Mouse (Mus musculus) lung, postnatal 0 days (tissue): Measurements from ENCODE around the gene Pan2. TPM values are rescaled to one million over a fixed set of nuclear protein-coding genes. Genes with fewer than 3 reads are reported as not detected.

Experiments
- ATAC-seq: fragments of 200-750 bp; cut with Nextera tagmentation; 2 replicates; pipeline ENCODE4 v1.8.0; 2017; ENCODE audit warnings: moderate library complexity
- DNase-seq: peaks from one replicate; pipeline ENCODE4 v3.0.0-alpha.2; 2016; ENCODE audit warnings: low spot score
- H3K27ac ChIP-seq: fragments of 300-500 bp; sonication (generic); 2 replicates; pipeline ENCODE4 v1.5.1; 2014; ENCODE audit warnings: antibody characterized with exemption, mild to moderate bottlenecking, low read length, mixed read lengths
- H3K27me3 ChIP-seq: fragments of 300-500 bp; sonication (generic); replicated peaks from 2 replicates; pipeline ENCODE4 v1.6.1; 2014; ENCODE audit warnings: low read length, mixed read lengths; ENCODE audit not compliant: insufficient read depth
- H3K36me3 ChIP-seq: fragments of 300-500 bp; sonication (generic); 2 replicates; pipeline ENCODE4 v1.6.1; 2014; ENCODE audit warnings: low read length, mixed read lengths; ENCODE audit not compliant: insufficient read depth
- H3K4me1 ChIP-seq: fragments of 300-500 bp; sonication (generic); 2 replicates; pipeline ENCODE4 v1.6.1; 2014; ENCODE audit warnings: antibody characterized with exemption, low read depth, low read length, mixed read lengths; ENCODE audit not compliant: insufficient read depth
- H3K4me2 ChIP-seq: fragments of 300-500 bp; sonication (generic); replicated peaks from 2 replicates; pipeline ENCODE4 v1.6.1; 2014; ENCODE audit warnings: low read depth, mild to moderate bottlenecking, low read length, moderate library complexity, mixed read lengths
- H3K4me3 ChIP-seq: fragments of 300-500 bp; sonication (generic); 2 replicates; pipeline ENCODE4 v1.5.1; 2014; ENCODE audit warnings: low read depth, low read length
- H3K9ac ChIP-seq: fragments of 300-500 bp; sonication (generic); replicated peaks from 2 replicates; pipeline ENCODE4 v1.6.1; 2014; ENCODE audit warnings: low read depth, mild to moderate bottlenecking
- H3K9me3 ChIP-seq: fragments of 300-500 bp; sonication (generic); 2 replicates; pipeline ENCODE4 v1.6.1; 2016; ENCODE audit warnings: low read length, mixed read lengths
- CTCF ChIP-seq: IDR thresholded peaks from 2 replicates; pipeline ENCODE4 v1.5.1; 2016; ENCODE audit warnings: antibody characterized with exemption, mild to moderate bottlenecking
- EP300 ChIP-seq: IDR thresholded peaks from 2 replicates; pipeline ENCODE4 v1.6.1; 2016; ENCODE audit warnings: antibody characterized with exemption, mild to moderate bottlenecking, control low read depth
- WGBS: fragments of 180-500 bp; shearing (Covaris S2); extraction: QIAGEN DNeasy Blood & Tissue Kit; methylation state at CpG from one replicate; pipeline ENCODE4 v1.1.7; 2014; 5-methylcytosine and 5-hydroxymethylcytosine counted together
- polyA plus RNA-seq: library from polyadenylated mRNA; unstranded; fragments of >200 nt; fragmentation: Nextera tagmentation; extraction: Ambion mirVana; gene quantifications from 2 replicates; pipeline ENCODE4 v1.2.1, GENCODE M21; 2015

The Pan2 gene
- polyA plus RNA-seq, 1 experiment from 2014 or later = 19.0 TPM

DNA sequence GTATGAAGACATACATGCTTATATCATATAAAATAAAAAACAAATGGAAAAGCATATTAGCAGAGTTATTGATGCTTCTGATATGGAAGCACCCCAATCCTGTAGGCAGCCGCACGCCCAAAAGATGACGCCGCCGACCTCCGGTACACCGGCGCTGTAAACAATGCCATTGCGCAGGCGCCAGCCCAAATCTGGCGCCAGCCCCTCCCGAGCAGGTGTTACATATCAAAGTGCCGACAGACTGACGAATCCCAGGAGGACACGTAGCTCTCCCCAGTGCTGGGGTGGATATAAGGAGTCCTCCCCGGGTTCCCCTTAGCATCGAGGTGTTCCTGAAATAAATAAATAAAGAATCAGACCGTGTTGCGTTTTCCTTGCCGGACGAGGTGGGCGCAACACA lies 40.8 kb upstream of the Pan2 start:
- no peak for DNase-seq
- no peak overlapping the region for H3K4me3 ChIP-seq

DNA sequence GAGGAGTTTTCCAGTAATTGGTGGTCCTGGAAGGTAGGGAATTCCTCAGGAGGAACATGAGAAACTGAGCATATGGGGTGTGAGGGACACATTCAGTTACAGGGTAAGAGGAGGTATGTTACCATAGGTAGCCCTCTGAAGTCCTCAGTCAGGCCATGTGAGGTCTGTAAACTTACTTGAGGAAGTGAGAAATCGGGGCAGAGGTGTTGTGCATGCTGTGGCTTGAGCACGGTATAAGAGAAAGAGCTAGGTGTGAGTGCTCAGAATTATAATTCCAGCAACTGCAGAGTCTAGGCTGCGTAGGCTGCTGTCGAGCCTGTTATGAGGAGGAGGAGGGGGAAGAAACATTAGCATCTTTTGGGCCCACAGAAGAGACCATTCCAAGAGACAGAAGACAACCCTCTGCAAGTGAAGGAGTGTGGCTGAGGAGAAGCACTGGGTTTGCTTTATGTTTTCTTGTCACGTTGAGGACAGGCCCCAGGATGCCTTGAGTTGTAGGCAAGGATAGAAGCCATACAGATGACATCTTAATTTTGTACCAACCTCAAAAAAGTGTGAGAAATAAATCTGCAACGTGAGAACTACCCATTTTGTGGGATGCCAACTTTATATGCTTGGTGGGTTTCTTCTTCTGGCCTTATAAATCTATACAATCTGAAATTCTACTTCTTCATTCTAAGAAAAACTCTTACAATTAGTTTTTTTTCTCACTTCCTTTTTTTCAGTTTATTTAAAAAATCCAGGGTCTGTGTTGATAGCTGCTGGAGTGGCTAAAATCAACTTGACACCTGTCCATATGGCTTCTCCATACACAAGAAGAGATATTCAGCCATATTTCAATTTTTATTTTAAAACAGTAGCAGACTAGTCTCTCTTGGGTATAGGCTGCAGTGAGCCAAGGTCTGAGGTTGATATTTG lies 39.5 kb upstream of the Pan2 start:
- H3K36me3 ChIP-seq = no peaks in the 10 kb centered on the region
- ATAC-seq = no peak
- no peaks in the 10 kb centered on the region for H3K27me3 ChIP-seq
- TF ChIP-seq CTCF (no peak), EP300 (no peak)
- 75% methylated on average over 6 of the region's 6 CpGs for WGBS
- H3K27ac ChIP-seq = no peak overlapping the region
- H3K9ac ChIP-seq = no peak overlapping the region
- no peak for DNase-seq
- no peaks in the 10 kb centered on the region for H3K4me1 ChIP-seq
- H3K4me2 ChIP-seq = no peak overlapping the region
- H3K4me3 ChIP-seq = no peak overlapping the region
- no peaks in the 10 kb centered on the region for H3K9me3 ChIP-seq

More for the DNA sequence above, 40.8 kb upstream of the Pan2 start:
- no peak for ATAC-seq
- Histone ChIP-seq H3K27ac (no peak overlapping the region), H3K4me2 (no peak overlapping the region), H3K27me3 (no peaks in the 10 kb centered on the region), H3K36me3 (no peaks in the 10 kb centered on the region), H3K9ac (no peak overlapping the region), H3K4me1 (no peaks in the 10 kb centered on the region), H3K9me3 (no peaks in the 10 kb centered on the region)
- TF ChIP-seq EP300 (no peak), CTCF (no peak)
- WGBS = 66% methylated on average over 22 of the region's 22 CpGs

DNA sequence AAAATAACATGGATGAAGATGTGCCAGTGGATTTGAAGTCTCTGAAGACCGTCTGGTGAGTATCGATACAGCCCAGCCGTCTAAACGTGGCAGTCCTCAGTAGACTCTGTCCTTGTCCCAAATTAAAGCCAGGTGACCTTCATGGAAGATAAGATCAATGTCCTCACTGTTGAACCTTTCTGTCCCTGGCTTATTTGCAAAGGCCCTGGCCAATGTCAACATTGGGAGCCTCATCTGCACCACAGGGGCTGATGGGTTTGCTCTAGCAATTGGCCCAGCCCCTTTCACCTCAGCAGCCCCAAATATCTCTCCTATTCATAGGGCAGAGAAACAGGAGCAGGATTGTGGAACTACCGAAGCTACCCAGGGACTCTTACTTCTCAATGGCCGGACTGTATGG lies 34.8 kb upstream of the Pan2 start, which contains the start of gene Apof:
Apof (plus strand) TSS at position 301 of the 400 bp plus-strand sequence.
- ATAC-seq = no peak
- Histone ChIP-seq H3K4me1 (no peaks in the 10 kb centered on the region; the same call in 1 of the 2 replicates), H3K4me3 (no peak within 1 kb of the TSS), H3K27me3 (no peaks in the 10 kb centered on the region), H3K36me3 (no peaks in the 10 kb centered on the region), H3K9me3 (no peaks in the 10 kb centered on the region), H3K27ac (no peak within 1 kb of the TSS), H3K4me2 (no peak within 1 kb of the TSS), H3K9ac (no peak within 1 kb of the TSS)
- TF ChIP-seq CTCF = no peak
- no peak for TF ChIP-seq EP300
- DNase-seq = no peak
- WGBS = 67% methylated on average over 6 of the region's 6 CpGs

DNA sequence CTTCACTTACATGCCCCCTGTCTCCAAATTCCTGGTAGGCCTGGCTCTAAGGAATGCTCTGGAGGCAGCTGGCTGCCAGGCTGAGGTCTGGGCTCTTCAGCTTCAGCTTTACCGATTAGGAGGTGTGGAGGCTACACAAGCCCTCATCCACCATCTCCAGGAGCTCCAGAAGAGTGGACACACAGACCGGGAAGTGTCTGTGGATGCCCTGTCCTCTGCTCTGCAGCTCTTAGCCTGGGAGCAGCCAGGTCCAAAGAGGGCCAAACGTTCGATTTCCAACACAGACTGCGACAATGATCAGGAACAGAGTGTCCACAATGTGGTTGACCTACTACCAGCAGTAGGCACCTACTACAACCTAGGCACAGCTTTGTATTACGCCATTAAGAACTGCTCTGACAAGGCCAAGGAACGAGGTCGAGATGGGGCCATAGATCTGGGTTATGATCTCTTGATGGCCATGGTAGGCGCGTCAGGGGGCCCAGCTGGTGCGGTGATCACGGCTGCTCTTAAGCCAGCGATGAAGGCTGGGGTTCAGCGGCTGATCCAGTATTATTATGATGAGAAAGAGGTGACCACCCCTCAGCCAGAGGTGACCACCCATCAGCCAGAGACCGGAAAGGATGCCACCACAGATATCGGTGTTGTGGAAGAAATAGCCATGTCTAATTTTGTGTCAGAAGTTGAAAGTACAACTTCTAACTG lies 33.8 kb upstream of the Pan2 start:
- Histone ChIP-seq H3K9ac (no peak overlapping the region; the same call in 1 of the 2 replicates), H3K27me3 (no peaks in the 10 kb centered on the region), H3K4me3 (no peak overlapping the region), H3K27ac (peak overlapping the region; percentile 68; the same call in 1 of the 2 replicates), H3K4me2 (peak overlapping the region; percentile 51; the same call in 1 of the 2 replicates), H3K36me3 (no peaks in the 10 kb centered on the region), H3K4me1 (no peaks in the 10 kb centered on the region; the same call in 1 of the 2 replicates), H3K9me3 (no peaks in the 10 kb centered on the region)
- DNase-seq (no peak), ATAC-seq (no peak)
- WGBS = 91% methylated on average over 16 of the region's 16 CpGs
- TF ChIP-seq CTCF = no peak

DNA sequence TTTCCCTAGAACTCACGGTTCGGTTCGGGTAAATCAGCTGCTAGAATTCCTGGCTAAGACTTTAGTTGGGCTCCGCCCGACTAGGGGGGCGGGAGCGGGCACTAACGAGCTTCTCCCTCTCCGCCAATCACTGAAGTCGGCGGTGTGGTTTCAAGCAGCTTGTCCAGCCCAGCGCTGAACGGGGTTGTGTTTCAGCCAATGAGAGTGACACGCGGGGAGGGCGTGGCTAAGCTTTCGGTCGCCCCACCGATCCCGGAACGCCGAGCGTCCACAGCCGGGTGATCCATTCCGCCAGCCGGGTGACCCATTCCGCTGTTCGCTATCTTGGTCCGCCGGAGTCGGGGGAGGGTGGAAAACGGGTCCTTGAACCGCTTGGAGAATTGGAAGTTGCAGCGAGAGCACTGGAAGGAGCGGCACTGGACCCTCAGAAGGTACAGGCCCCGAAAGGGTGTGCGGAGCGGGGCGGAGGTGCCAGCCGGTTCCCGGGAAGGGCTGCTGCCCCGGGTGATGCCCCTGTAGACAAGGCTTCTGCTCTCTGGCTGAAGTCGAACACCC lies 32.8 kb upstream of the Pan2 start, which contains the start of gene Stat2:
Stat2 (plus strand) TSS at position 273 of the 555 bp plus-strand sequence.
- peak; percentile 99 for DNase-seq
- peak within 1 kb of the TSS; percentile 65 for H3K4me3 ChIP-seq
- H3K9me3 ChIP-seq = no peaks in the 10 kb centered on the region
- H3K4me1 ChIP-seq = no peaks in the 10 kb centered on the region; the same call in 1 of the 2 replicates
- H3K27ac ChIP-seq = peak within 1 kb of the TSS; percentile 86
- H3K27me3 ChIP-seq = no peaks in the 10 kb centered on the region
- under 1% methylated on average over 43 of the region's 43 CpGs for WGBS
- no peak for TF ChIP-seq CTCF
- 0 out of 2 replicates have a peak, but pooled peaks have one; percentile 30 for TF ChIP-seq EP300
- no peaks in the 10 kb centered on the region for H3K36me3 ChIP-seq
- H3K4me2 ChIP-seq = peak within 1 kb of the TSS; percentile 58
- H3K9ac ChIP-seq = peak within 1 kb of the TSS; percentile 66
- ATAC-seq = peak; percentile 100

DNA sequence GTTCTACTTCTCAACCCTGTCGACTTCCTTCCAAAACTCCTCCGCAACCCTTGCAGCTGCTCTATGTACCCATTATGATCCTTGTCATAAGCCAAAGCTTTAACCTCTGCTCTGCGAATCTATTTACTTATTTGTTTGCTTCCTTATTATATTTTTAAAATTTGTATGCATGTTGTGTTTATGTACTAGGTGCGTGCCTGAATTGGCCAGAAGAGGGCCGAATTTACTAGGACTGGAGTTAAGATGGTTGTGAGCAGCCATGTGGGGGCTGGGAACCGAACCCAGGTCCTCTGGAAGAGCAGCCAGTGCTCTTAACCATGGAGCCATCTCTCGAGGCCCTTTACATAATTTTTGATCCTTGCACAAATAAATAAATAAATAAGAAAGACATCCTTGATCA lies 32.3 kb upstream of the Pan2 start:
- H3K27me3 ChIP-seq = no peaks in the 10 kb centered on the region

More for the DNA sequence above, 32.3 kb upstream of the Pan2 start:
- WGBS = 35% methylated on average over 7 of the region's 7 CpGs
- DNase-seq = no peak
- Histone ChIP-seq H3K4me3 (peak overlapping the region; percentile 65), H3K4me2 (peak overlapping the region; percentile 58), H3K9ac (peak overlapping the region; percentile 66), H3K27ac (peak overlapping the region; percentile 86), H3K4me1 (no peaks in the 10 kb centered on the region; the same call in 1 of the 2 replicates), H3K36me3 (no peaks in the 10 kb centered on the region), H3K9me3 (no peaks in the 10 kb centered on the region)
- TF ChIP-seq CTCF = peak; percentile 36
- no peak for TF ChIP-seq EP300
- no peak for ATAC-seq
